Mouse (Mus musculus): ENCODE measurements around the gene Trnp1. TPM values are rescaled to one million over a fixed set of nuclear protein-coding genes. Genes with fewer than 3 reads are reported as not detected.

Gene Trnp1
- total and polyA plus RNA-seq, 3 experiments = 1.6 TPM; not detected in 1

- no peak for DNase-seq (ENCODE audit: low read depth, low spot score)
- no peaks in the 10 kb centered on the region for H3K9me3 ChIP-seq (replicated peaks; ENCODE audit: insufficient read depth, low read length)
- peaks cover 0 to 4% of the 10 kb centered on the region in 2 experiments; a peak in 1 of 4 replicates for H3K4me1 ChIP-seq (ENCODE audit: control insufficient read depth in 1 of 2, insufficient read depth in 2 of 2, low read length in 2 of 2)
- no peak overlapping the region for H3K27ac ChIP-seq (ENCODE audit: control insufficient read depth, low read depth, low read length)
- H3K36me3 ChIP-seq (ENCODE audit: control insufficient read depth in 1 of 2, insufficient read depth in 2 of 2, low read length in 2 of 2) = no peaks in the 10 kb centered on the region
- H3K27me3 ChIP-seq (ENCODE audit: control insufficient read depth in 1 of 2, insufficient read depth in 2 of 2, low read length in 2 of 2) = peaks cover 0 to 5% of the 10 kb centered on the region in 2 experiments; a peak in 2 of 4 replicates
- no peaks in the 10 kb centered on the region for H3K79me2 ChIP-seq (ENCODE audit: control insufficient read depth, insufficient read depth, low read length, poor library complexity)
- no peak for TF ChIP-seq MXI1 (IDR thresholded peaks at IDR 0.05; ENCODE audit: low read depth, low read length)
- TF ChIP-seq MEF2A (IDR thresholded peaks at IDR 0.05; ENCODE audit: extremely low read depth, insufficient replicate concordance, low read depth, low read length, poor library complexity, severe bottlenecking) = no peak
- TF ChIP-seq ETS1 (IDR thresholded peaks at IDR 0.05; ENCODE audit: low read depth, low read length) = no peak
- no peak for TF ChIP-seq ZNF384 (IDR thresholded peaks at IDR 0.05; ENCODE audit: low read depth, low read length)
- no peak for TF ChIP-seq GATA1 (IDR thresholded peaks at IDR 0.05; ENCODE audit: low read depth, low read length)
- no peak for TF ChIP-seq POLR2A (IDR thresholded peaks at IDR 0.05; ENCODE audit: control insufficient read depth in 1 of 2, insufficient read depth in 1 of 2, low read depth in 1 of 2, low read length in 2 of 2, poor library complexity in 1 of 2)
- no peak overlapping the region for H3K4me3 ChIP-seq (ENCODE audit: control insufficient read depth in 1 of 2, insufficient read depth in 1 of 2, low read depth in 2 of 2, low read length in 2 of 2)
- H3K9ac ChIP-seq (ENCODE audit: control insufficient read depth, low read depth, low read length, poor library complexity, severe bottlenecking) = no peak overlapping the region
Measured at GRCm38 (mm10) chr4:133481488-133481887, 16.9 kb downstream of the Trnp1 start.

GRCm38 (mm10) chr4:133480754-133481153 lies 17.6 kb downstream of the Trnp1 start:
- no peaks in the 10 kb centered on the region for H3K36me3 ChIP-seq (ENCODE audit: control insufficient read depth in 1 of 2, insufficient read depth in 2 of 2, low read length in 2 of 2)
- H3K9ac ChIP-seq (ENCODE audit: control insufficient read depth, low read depth, low read length, poor library complexity, severe bottlenecking) = peak overlapping the region; percentile 73; the same call in 1 of the 2 replicates
- H3K27ac ChIP-seq (ENCODE audit: control insufficient read depth, low read depth, low read length) = no peak overlapping the region
- H3K4me3 ChIP-seq (ENCODE audit: control insufficient read depth in 1 of 2, insufficient read depth in 1 of 2, low read depth in 2 of 2, low read length in 2 of 2) = peak overlapping the region; percentile 56 to 69; a peak in 3 of 4 replicates
- peaks cover 0 to 4% of the 10 kb centered on the region in 2 experiments; a peak in 1 of 4 replicates for H3K4me1 ChIP-seq (ENCODE audit: control insufficient read depth in 1 of 2, insufficient read depth in 2 of 2, low read length in 2 of 2)
- peaks cover 0 to 5% of the 10 kb centered on the region in 2 experiments; a peak in 2 of 4 replicates for H3K27me3 ChIP-seq (ENCODE audit: control insufficient read depth in 1 of 2, insufficient read depth in 2 of 2, low read length in 2 of 2)
- no peak for DNase-seq (ENCODE audit: low read depth, low spot score)
- TF ChIP-seq POLR2AphosphoS2 (IDR thresholded peaks at IDR 0.05; ENCODE audit: low read length) (no peak), RAD21 (IDR thresholded peaks at IDR 0.05; ENCODE audit: low read depth, low read length) (no peak), MXI1 (IDR thresholded peaks at IDR 0.05; ENCODE audit: low read depth, low read length) (no peak), ZMIZ1 (IDR thresholded peaks at IDR 0.05; ENCODE audit: low read depth, low read length) (no peak), TAL1 (IDR thresholded peaks at IDR 0.05; ENCODE audit: low read length) (no peak), NRF1 (IDR thresholded peaks at IDR 0.05; ENCODE audit: insufficient read depth, low read depth, low read length, poor library complexity, severe bottlenecking) (no peak), MYB (IDR thresholded peaks at IDR 0.05; ENCODE audit: low read depth, low read length) (no peak), E2F4 (IDR thresholded peaks at IDR 0.05; ENCODE audit: borderline replicate concordance, low read depth, low read length) (no peak), HCFC1 (IDR thresholded peaks at IDR 0.05; ENCODE audit: low read depth, low read length) (no peak), UBTF (IDR thresholded peaks at IDR 0.05; ENCODE audit: borderline replicate concordance, insufficient read depth, low read depth, low read length) (no peak), MEF2A (IDR thresholded peaks at IDR 0.05; ENCODE audit: extremely low read depth, insufficient replicate concordance, low read depth, low read length, poor library complexity, severe bottlenecking) (no peak), MYC (IDR thresholded peaks at IDR 0.05; ENCODE audit: low read depth, low read length) (no peak), GABPA (IDR thresholded peaks at IDR 0.05; ENCODE audit: low read depth, low read length) (no peak), MAFK (IDR thresholded peaks at IDR 0.05; ENCODE audit: borderline replicate concordance, low read depth, low read length) (no peak), POLR2A (IDR thresholded peaks at IDR 0.05; ENCODE audit: control insufficient read depth in 1 of 2, insufficient read depth in 1 of 2, low read depth in 1 of 2, low read length in 2 of 2, poor library complexity in 1 of 2) (no peak), JUND (IDR thresholded peaks at IDR 0.05; ENCODE audit: low read depth, low read length) (no peak), ZNF384 (IDR thresholded peaks at IDR 0.05; ENCODE audit: low read depth, low read length) (no peak), MAX (IDR thresholded peaks at IDR 0.05; ENCODE audit: low read length) (no peak), BHLHE40 (IDR thresholded peaks at IDR 0.05; ENCODE audit: borderline replicate concordance, low read depth, low read length) (no peak), ETS1 (IDR thresholded peaks at IDR 0.05; ENCODE audit: low read depth, low read length) (no peak)
- no peaks in the 10 kb centered on the region for H3K9me3 ChIP-seq (replicated peaks; ENCODE audit: insufficient read depth, low read length)
- H3K79me2 ChIP-seq (ENCODE audit: control insufficient read depth, insufficient read depth, low read length, poor library complexity) = no peaks in the 10 kb centered on the region

All from MEL (cell line).